Mouse (Mus musculus): ENCODE data around the gene Robo4.
A peak's percentile ranks its signal among the peaks of the same experiment; 100 is the strongest.

The Robo4 gene

GRCm38 (mm10) chr9:37402501-37402900, 804 bp downstream of the Robo4 start:
- no peak for DNase-seq

DNA sequence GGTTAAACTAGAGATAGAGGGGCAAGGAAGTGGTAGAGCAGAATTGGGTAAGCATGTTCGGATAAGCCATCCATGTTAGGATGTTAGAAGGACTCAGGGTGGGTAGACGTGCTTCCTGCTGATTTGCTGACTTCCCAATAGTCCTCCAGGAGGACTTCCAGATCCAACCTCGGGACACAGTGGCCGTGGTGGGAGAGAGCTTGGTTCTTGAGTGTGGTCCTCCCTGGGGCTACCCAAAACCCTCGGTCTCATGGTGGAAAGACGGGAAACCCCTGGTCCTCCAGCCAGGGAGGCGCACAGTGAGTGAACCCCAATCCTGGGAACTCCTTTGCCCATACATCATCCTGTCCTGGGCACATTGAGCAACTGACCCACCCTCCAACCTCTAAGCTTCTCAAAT, 1.3 kb downstream of the Robo4 start:
- no peak for DNase-seq

DNA sequence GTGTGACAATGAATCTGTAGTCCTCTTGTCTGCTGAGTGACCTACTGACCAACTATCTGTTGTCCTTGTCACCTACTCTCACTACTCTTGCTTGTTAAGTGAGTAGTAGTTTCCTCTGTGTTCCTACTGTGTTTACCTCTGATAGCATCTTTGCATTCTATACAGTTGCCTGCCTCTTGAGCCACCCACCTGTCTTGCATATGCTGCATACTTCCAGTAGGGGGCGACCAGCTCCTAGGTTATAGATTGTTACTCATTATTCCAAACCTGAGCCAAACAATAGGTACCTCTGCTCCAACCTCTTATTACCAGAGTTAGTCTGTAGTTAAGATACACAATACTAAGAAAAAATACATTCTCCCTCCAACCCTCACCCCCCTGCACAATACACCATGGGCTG, 4.7 kb downstream of the Robo4 start:
- no peak for DNase-seq

GRCm38 (mm10) chr9:37407850-37408502, 6.3 kb downstream of the Robo4 start:
- no peak for DNase-seq

DNA sequence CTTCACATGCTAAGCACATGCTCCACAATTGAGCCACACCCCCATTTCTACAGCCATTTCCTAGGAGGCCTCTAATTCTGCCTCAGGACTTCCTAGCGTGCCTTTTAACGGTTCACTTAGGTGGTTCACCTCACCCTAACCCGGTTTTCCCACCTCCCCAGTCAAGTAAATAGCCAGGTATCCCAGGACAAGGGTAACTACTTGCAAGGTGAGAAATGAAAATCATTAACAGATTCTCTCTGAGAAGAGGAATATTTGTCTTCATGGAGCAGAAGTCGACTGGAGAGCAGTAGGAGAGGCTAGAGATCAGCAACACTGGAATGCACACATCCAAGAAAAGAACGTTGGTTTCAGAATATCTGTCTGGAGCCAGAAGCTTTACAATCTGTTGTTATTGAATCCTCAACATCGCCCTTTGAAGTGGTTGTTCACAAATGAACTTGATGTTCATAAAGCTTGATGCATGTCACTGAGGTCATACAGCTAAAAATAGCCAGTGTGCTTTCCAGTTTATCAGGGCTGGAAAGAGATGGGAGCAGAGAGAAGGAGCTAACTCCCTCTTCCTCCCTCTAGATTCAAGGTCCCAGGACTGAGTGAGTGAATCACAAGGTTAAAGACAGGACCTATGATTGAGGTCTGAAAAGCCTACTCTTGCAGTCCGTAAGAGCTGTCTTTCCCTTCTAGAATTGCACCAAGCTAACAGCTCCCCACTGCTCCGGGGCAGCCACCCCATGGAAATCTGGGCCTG, 8.2 kb downstream of the Robo4 start:
- DNase-seq: no peak

GRCm38 (mm10) chr9:37412989-37413388, 11.3 kb downstream of the Robo4 start:
- DNase-seq: no peak

DNA sequence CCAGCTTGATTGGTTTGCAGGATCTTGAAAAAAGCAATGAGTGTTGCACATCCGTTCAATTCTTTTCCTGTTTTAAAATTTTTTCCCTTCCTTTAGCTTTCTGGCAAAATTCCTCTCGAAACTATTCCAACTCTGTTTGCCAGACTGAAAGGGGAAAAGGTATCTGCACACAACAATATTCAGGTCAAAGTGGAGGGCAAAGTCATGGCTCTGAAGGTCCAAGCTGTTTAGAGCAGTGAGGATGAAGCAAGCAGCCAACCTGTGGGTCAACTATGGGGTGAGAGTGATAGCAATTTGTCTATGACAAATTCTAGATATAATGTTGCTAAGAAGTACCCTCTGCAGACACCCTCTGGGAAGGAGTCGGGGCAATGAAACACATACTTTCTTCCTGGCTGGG, 13.0 kb downstream of the Robo4 start:
- no peak for DNase-seq

DNA sequence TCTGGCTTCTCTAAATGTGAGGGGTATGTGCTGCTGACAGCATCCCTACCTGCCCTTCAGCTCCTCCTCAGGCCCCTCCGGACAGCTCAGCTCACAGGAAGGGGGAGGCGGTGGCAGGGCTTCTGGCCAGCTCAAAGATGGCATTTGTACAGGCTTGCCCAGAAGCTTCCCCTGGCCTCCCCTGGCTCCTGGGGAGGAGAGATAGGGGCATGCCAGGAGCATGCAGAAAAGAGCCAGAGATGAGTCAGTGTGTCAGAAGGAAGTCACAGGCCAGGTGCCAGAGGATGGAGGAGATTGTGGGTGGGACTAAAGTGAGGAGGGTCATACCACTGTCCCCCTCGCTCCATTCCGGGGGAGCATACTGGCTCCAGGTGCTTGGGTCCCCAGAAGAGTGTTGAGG, 17.1 kb downstream of the Robo4 start:
- no peak for DNase-seq

GRCm38 (mm10) chr9:37420676-37421075, 19.0 kb downstream of the Robo4 start:
- DNase-seq: peak; percentile 95

DNA sequence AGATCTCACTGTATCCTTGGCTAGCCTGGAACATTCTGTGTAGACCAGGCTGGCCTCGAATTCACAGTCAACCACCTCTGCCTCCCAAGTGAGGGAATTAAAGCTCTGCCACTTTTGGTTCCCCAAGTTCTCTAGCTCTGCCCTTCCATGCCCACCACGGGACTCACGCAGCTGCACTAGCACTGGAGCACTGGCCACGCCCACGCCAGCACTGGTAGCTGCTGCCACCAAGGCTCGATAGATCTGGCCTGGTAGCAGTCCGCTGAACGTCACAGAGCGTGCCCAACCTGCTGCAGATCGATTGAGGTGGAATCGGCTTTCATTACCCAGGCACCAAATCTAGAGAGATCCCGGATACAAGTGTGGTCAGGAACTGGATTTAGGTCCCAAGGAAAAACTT, 19.5 kb downstream of the Robo4 start:
- DNase-seq: peak; percentile 63

GRCm38 (mm10) chr9:37429326-37429725, 27.6 kb downstream of the Robo4 start:
- DNase-seq: no peak

DNA sequence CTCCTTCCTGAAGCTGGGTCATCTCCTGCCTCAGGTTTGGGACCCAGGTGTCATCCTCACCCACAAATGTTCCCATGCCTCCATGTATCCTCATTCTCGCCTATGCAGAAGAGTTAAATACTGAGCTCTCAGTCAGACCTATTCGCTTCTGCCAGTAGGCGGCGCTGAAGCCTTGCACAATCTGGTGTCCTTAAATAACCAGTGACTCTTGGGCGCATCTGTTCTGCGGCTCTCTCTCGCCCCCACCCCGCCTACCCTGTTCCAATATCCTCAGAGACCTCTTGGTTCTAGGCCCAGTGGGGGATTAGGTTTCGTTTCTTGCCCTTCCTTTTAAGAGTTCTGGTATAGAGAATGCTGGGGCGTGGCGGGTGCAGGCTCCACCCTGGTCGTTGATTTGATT, 28.9 kb downstream of the Robo4 start:
- DNase-seq: peak; percentile 94

- DNase-seq: peak; percentile 66
Observed at GRCm38 (mm10) chr9:37432026-37432666, 30.4 kb downstream of the Robo4 start.

DNA sequence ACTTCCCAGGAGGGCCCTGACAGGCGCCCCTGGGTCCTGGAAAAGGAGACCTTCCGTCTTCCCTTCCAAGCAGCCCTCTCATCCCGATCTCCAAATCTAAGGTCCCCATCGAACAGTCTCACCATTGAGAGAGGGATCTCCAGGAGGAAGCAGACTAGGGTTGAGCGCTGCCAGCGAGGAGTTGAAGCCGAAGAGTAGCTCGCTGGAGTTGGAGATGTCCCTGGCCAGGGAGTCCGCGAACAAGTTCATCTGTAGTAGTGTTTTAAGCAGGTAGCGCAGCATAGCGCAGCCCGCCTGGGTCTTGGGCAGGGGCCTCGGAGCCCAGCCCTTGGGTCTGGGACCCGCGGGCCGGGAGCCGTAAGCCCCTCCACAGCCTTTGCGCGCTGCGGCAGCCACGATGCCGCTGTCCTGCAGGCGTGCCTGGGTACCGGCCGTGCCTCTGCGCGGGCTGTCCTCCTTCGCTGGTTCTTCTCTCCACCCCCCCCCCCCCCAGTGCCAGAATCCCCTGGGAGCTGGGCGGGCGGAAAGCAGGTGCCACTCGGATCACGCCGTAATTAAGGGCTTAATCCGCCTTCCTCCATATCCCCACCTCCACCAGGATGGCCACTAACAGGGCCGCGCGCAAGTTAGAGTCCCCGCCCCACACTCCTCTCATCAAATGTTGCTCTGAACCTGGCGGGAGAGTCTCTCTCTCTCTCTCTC, 31.2 kb downstream of the Robo4 start, which contains the start of gene Robo3:
Gene Robo3 (minus strand): TSS at position 527 of the 702 bp plus-strand sequence.
- no peak for DNase-seq

DNA sequence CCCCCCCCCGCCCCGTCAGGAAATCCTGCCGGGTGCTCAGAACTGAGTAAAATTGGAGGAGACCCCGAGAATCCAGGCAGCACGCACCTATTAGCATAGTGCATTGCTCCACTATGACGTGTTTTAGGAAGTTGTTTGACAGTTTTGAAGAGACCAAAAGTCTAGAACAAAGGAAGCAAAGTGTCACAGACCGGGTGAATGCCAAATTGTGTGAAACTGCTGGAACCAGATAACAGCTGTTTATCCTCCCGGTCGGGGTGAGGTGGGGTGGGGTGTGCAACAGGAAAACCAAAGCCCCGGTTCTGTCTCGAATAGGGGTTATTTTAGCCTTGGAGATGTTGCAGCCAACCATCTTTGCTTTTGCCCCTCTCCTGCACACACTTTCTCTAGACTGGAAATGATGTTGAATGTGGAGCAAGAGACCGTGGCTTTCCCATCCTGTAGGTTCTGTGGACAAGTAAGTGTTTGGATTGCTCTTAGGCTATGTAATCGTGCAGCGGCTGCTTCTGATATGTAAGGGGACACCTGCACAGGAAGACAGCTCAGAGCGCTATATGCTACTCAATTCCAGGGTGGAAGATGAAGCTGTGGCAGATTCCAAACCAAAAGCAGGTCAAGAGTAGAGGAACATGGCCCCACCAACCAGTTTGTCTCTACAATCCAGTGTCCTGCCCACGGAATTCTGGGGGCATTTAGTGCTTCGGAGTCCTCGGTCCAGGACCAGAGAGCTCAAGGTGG, 32.3 kb downstream of the Robo4 start:
- no peak for DNase-seq

DNA sequence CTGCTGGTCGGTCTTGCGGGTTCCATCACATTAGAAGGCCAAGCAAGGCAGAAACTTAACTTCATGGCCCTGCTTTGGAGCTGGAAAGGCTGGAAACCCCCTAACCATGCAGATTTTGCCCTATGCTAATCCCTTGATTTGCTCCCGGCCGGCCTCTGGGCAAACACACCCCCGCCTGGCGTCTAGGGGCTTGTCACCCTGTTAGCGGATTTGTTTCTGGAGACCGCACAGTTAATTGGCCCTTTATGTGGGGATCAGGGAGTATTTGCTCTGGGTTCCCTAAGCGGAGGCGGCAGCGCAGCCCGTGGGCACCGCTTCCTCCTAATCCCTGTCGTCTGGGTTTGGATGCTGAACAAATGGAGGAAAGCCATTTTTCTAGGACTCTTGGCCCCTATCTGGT, 33.2 kb downstream of the Robo4 start:
- DNase-seq: no peak

- no peak for DNase-seq
Observed at GRCm38 (mm10) chr9:37435616-37436015, 33.9 kb downstream of the Robo4 start.

GRCm38 (mm10) chr9:37437772-37438735, 36.4 kb downstream of the Robo4 start:
- DNase-seq: no peak

DNA sequence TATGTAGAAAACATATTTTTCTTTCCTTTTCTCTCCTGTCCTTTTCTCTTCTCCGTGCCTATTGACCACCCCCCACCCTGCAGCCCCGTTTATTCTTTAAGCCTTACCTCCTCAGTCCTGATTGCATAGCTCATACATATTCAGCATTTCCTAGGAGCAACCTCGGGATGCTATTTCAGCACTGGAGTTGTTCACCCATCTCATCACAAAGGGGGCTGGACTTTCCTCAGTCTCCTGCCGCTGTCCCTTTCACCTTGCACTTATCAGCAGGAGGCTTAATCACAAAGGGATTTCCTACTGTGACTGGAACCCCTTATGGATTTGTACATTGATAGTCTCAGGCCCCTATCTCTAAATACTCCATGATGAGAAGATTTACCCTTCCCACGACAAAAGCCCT, 50.7 kb downstream of the Robo4 start:
- no peak for DNase-seq

DNA sequence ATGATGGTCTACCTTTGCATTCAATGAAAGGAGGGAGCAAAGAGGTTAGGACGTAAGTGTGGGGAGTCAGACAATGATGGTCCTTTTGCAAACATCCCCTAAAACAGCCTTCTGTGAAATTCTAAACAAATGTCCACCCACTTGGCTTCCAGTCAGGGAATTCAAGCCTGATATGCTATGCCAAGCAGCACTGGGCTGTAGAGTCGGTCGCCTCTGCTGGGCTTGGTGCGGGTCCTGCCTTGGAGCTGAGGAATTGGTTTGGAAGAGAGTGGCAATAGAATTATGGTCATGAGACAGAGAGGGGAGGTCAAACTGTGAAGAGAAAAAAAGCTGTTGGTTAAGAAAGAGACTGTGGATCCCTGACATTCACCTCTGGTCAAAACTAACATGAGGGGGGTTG, 51.6 kb downstream of the Robo4 start:
- DNase-seq: no peak

- no peak for DNase-seq
Observed at GRCm38 (mm10) chr9:37454011-37454492, 52.4 kb downstream of the Robo4 start.

Measured in lung, postnatal 36 days (tissue).